Mouse (Mus musculus): Measurements from ENCODE around the gene F10.

F10 gene

GRCm38 (mm10) chr8:13037015-13037414 lies at the start of gene F10:
Gene F10 (plus strand): TSS chr8:13037308.
- TF ChIP-seq GATA4 (IDR thresholded peaks at IDR 0.05; ENCODE audit: insufficient replicate concordance, low read length) = no peak

GRCm38 (mm10) chr8:12987571-12987970 lies 49.5 kb upstream of the F10 start:
- TF ChIP-seq GATA4 (IDR thresholded peaks at IDR 0.05; ENCODE audit: insufficient replicate concordance, low read length) = no peak

- no peak for TF ChIP-seq GATA4 (IDR thresholded peaks at IDR 0.05; ENCODE audit: insufficient replicate concordance, low read length)
Observed at GRCm38 (mm10) chr8:12988722-12989430, 48.2 kb upstream of the F10 start.

GRCm38 (mm10) chr8:12991411-12991810 lies 45.7 kb upstream of the F10 start:
- TF ChIP-seq GATA4 (IDR thresholded peaks at IDR 0.05; ENCODE audit: insufficient replicate concordance, low read length) = no peak

GRCm38 (mm10) chr8:12994468-12994867 lies 42.6 kb upstream of the F10 start:
- no peak for TF ChIP-seq GATA4 (IDR thresholded peaks at IDR 0.05; ENCODE audit: insufficient replicate concordance, low read length)

GRCm38 (mm10) chr8:12995481-12995880 lies 41.6 kb upstream of the F10 start:
- TF ChIP-seq GATA4 (IDR thresholded peaks at IDR 0.05; ENCODE audit: insufficient replicate concordance, low read length) = no peak

GRCm38 (mm10) chr8:12996831-12997275 lies 40.3 kb upstream of the F10 start:
- no peak for TF ChIP-seq GATA4 (IDR thresholded peaks at IDR 0.05; ENCODE audit: insufficient replicate concordance, low read length)

- no peak for TF ChIP-seq GATA4 (IDR thresholded peaks at IDR 0.05; ENCODE audit: insufficient replicate concordance, low read length)
Observed at GRCm38 (mm10) chr8:12998331-12998730, 38.8 kb upstream of the F10 start.

- TF ChIP-seq GATA4 (IDR thresholded peaks at IDR 0.05; ENCODE audit: insufficient replicate concordance, low read length) = no peak
Observed at GRCm38 (mm10) chr8:12999793-13000192, 37.3 kb upstream of the F10 start.

- no peak for TF ChIP-seq GATA4 (IDR thresholded peaks at IDR 0.05; ENCODE audit: insufficient replicate concordance, low read length)
Observed at GRCm38 (mm10) chr8:13007458-13007857, 29.6 kb upstream of the F10 start.

GRCm38 (mm10) chr8:13010313-13010712 lies 26.8 kb upstream of the F10 start:
- TF ChIP-seq GATA4 (IDR thresholded peaks at IDR 0.05; ENCODE audit: insufficient replicate concordance, low read length) = no peak

GRCm38 (mm10) chr8:13019560-13019959 lies 17.5 kb upstream of the F10 start:
- no peak for TF ChIP-seq GATA4 (IDR thresholded peaks at IDR 0.05; ENCODE audit: insufficient replicate concordance, low read length)

- TF ChIP-seq GATA4 (IDR thresholded peaks at IDR 0.05; ENCODE audit: insufficient replicate concordance, low read length) = no peak
Observed at GRCm38 (mm10) chr8:13021830-13022229, 15.3 kb upstream of the F10 start.

- TF ChIP-seq GATA4 (IDR thresholded peaks at IDR 0.05; ENCODE audit: insufficient replicate concordance, low read length) = no peak
Observed at GRCm38 (mm10) chr8:13025487-13026224, 11.5 kb upstream of the F10 start, which contains the start of gene F7. Gene F7 (plus strand): TSS chr8:13026034.

- TF ChIP-seq GATA4 (IDR thresholded peaks at IDR 0.05; ENCODE audit: insufficient replicate concordance, low read length) = no peak
Observed at GRCm38 (mm10) chr8:13027615-13028014, 9.5 kb upstream of the F10 start.

- no peak for TF ChIP-seq GATA4 (IDR thresholded peaks at IDR 0.05; ENCODE audit: insufficient replicate concordance, low read length)
Observed at GRCm38 (mm10) chr8:13028482-13028881, 8.6 kb upstream of the F10 start.

Measured in liver, adult (tissue).